Mouse (Mus musculus) neural tube, embryonic 14.5 days (tissue): ENCODE measurements around the gene Gripap1. TPM values are rescaled to one million over a fixed set of nuclear protein-coding genes. Genes with fewer than 3 reads are reported as not detected.
"Not testable (repeated sequence)": the region's sequence is repeated elsewhere in the genome, so short reads cannot be mapped to it uniquely, and the experiment has no call there.

Experiments
- ATAC-seq: fragments of 200-750 bp; cut with Nextera tagmentation; 2 replicates; pipeline ENCODE4 v1.8.0; 2017; ENCODE audit warnings: low read depth, mild to moderate bottlenecking, moderate TSS enrichment, moderate library complexity
- H3K27ac ChIP-seq: fragments of 300-500 bp; sonication (generic); 2 replicates; pipeline ENCODE4 v1.5.1; 2014; ENCODE audit warnings: low read depth, mild to moderate bottlenecking, control low read depth, low read length, moderate library complexity, mixed read lengths
- H3K27me3 ChIP-seq: fragments of 300-500 bp; sonication (generic); 2 replicates; pipeline ENCODE4 v1.6.1; 2014; ENCODE audit warnings: low read length; ENCODE audit not compliant: control insufficient read depth, insufficient read depth
- H3K36me3 ChIP-seq: fragments of 300-500 bp; sonication (generic); 2 replicates; pipeline ENCODE4 v1.6.1; 2014; ENCODE audit warnings: low read length, mixed read lengths; ENCODE audit not compliant: control insufficient read depth, insufficient read depth
- H3K4me1 ChIP-seq: fragments of 300-500 bp; sonication (generic); 2 replicates; pipeline ENCODE4 v1.6.1; 2014; ENCODE audit warnings: low read length; ENCODE audit not compliant: control insufficient read depth, insufficient read depth
- H3K4me2 ChIP-seq: fragments of 300-500 bp; sonication (generic); 2 replicates; pipeline ENCODE4 v1.6.1; 2014; ENCODE audit warnings: mild to moderate bottlenecking, low read depth, low read length, control low read depth
- H3K4me3 ChIP-seq: fragments of 300-500 bp; sonication (generic); 2 replicates; pipeline ENCODE4 v1.5.1; 2014; ENCODE audit warnings: low read depth, low read length, control low read depth, mixed read lengths
- H3K9ac ChIP-seq: fragments of 300-500 bp; sonication (generic); replicated peaks from 2 replicates; pipeline ENCODE4 v1.6.1; 2014; ENCODE audit warnings: low read depth, mild to moderate bottlenecking, control low read depth, low read length, mixed read lengths
- H3K9me3 ChIP-seq: fragments of 300-500 bp; sonication (generic); 2 replicates; pipeline ENCODE4 v1.6.1; 2016; ENCODE audit warnings: low read length; ENCODE audit not compliant: control insufficient read depth
- WGBS: fragments of 180-500 bp; shearing (Covaris S2); extraction: QIAGEN DNeasy Blood & Tissue Kit; methylation state at CpG from one replicate; pipeline ENCODE4 v1.1.7; 2014; 5-methylcytosine and 5-hydroxymethylcytosine counted together
- polyA plus RNA-seq: library from polyadenylated mRNA; unstranded; fragments of >200 nt; fragmentation: Nextera tagmentation; extraction: Ambion mirVana; gene quantifications from 2 replicates; pipeline ENCODE4 v1.2.1, GENCODE M21; 2014

Gripap1 gene
- polyA plus RNA-seq = 57.3 and 74.5 TPM in 2 replicates

DNA sequence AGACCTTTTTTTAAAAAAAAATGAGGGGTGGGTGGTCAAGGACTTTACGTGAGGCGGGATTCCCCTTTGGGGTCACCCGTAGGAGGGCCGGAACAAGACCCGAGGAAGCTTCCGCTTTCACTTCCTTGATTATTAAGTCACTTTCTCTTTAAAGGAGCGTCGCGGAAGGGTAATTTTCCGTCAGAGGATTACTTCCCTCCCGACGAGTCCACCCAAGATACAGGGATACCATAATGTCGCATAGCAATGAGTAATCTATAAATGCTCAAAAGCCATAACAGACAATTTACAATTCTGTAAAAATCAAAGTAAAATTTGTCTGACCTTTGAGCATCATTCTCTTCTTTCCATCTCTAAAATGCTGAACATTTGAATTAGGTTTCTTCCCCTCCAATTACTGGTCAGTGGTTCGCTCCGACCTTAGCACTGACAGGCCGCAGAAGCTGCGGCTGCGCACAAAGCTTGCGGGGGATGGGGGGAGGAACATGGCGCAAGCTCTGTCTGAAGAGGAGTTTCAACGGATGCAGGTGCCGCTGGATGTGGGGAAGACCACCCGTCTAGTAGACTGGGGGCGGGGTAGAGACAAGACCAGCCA, at the start of gene Gripap1:
Gene Gripap1 (plus strand): TSS at position 224 of the 595 bp plus-strand sequence.
- H3K9me3 ChIP-seq = no peaks in the 10 kb centered on the region
- ATAC-seq = peak; percentile 94
- H3K27me3 ChIP-seq = no peaks in the 10 kb centered on the region
- 16% methylated on average over 24 of the region's 24 CpGs for WGBS
- no peaks in the 10 kb centered on the region for H3K36me3 ChIP-seq
- peak within 1 kb of the TSS; percentile 52 for H3K9ac ChIP-seq
- peak within 1 kb of the TSS; percentile 52 for H3K4me2 ChIP-seq
- H3K4me3 ChIP-seq = peak within 1 kb of the TSS; percentile 45
- peak within 1 kb of the TSS; percentile 16; the same call in 1 of the 2 replicates for H3K27ac ChIP-seq
- H3K4me1 ChIP-seq = no peaks in the 10 kb centered on the region

DNA sequence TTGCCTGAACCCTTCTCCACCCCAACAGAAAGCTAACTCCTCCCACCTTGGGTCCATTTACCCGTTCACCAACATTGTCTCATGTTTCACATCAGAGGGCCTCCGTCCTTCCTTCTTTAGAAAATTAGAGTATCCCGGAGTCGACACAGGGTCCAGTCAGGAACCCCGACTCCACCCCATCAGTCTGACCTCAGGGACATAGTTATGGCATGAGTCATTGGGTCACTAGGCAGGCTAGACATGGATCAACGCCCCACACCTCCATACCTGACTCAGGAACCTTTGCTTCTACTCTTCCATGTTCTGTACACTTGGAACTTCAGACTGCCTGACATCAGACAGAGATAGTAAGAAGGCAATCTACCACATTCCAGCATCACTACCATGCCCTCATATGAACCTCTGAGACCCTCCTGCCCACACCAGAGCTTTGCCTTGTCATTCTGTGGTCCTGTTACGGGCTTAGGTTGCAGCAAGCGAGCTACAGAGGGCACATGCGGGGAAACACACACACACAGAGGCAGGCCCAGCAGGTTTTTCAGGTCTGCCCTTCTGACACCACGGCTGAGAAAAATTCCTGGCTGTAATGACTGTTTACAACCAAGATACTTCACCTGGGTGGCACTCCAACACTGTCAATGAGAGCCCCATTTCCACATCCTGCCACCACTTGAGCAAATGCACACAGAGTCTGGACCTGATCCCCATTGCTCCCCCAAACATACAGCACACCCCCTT, 49.3 kb upstream of the Gripap1 start:
- H3K4me3 ChIP-seq = no peak overlapping the region
- H3K27me3 ChIP-seq = no peaks in the 10 kb centered on the region
- H3K9ac ChIP-seq = no peak overlapping the region
- no peaks in the 10 kb centered on the region for H3K9me3 ChIP-seq
- H3K27ac ChIP-seq = no peak overlapping the region
- no peak overlapping the region for H3K4me2 ChIP-seq
- WGBS = 69% methylated on average over 10 of the region's 10 CpGs
- no peaks in the 10 kb centered on the region for H3K4me1 ChIP-seq
- ATAC-seq = no peak
- H3K36me3 ChIP-seq = no peaks in the 10 kb centered on the region

DNA sequence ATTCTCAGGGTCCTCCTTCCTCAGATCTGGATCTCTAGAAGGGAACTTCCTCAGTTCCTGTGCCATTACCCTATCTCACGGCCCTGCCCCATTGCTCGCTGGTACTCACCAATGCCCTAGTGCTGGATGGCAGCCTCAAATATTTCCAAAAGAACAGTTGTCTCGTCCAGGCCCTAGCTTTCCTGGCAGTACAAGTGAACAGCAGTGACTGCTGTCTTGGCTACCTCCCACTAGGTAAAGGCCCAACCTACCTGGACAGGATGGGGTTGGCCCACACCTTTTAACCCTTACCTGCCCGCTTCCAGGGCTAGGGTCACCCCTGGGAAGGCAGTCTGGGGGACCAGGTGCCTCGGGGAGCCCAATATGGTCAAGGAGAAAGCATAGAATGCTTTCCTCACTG, 48.5 kb upstream of the Gripap1 start:
- Histone ChIP-seq H3K27ac (no peak overlapping the region), H3K9ac (no peak overlapping the region), H3K27me3 (no peaks in the 10 kb centered on the region), H3K4me3 (no peak overlapping the region), H3K36me3 (no peaks in the 10 kb centered on the region), H3K4me1 (no peaks in the 10 kb centered on the region), H3K9me3 (no peaks in the 10 kb centered on the region), H3K4me2 (no peak overlapping the region)
- WGBS = 80% methylated on average over 5 of the region's 5 CpGs
- no peak for ATAC-seq

DNA sequence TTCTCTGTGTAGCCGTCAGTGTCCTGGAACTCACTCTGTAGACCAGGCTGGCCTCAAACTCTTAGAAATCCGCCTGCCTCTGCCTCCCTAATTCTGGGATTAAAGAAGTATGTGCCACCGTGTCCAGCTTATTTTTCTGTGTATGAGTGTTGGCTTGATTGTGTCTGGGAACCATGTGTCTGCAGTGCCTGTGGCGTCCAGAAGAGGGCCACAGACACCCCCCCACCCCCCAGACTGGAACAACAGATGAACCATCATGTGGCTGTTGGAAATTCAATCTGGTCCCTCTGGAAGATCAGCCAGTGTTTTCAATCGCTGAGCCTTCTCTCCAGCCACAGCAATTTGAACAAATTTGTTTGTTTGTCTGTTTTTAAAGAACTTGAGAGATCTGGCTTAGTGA, 46.1 kb upstream of the Gripap1 start:
- WGBS = 60% methylated on average over 5 of the region's 5 CpGs
- Histone ChIP-seq H3K4me3 (no peak overlapping the region), H3K9ac (no peak overlapping the region), H3K27me3 (no peaks in the 10 kb centered on the region), H3K36me3 (no peaks in the 10 kb centered on the region), H3K9me3 (no peaks in the 10 kb centered on the region), H3K27ac (no peak overlapping the region), H3K4me1 (no peaks in the 10 kb centered on the region), H3K4me2 (no peak overlapping the region)
- ATAC-seq = no peak

DNA sequence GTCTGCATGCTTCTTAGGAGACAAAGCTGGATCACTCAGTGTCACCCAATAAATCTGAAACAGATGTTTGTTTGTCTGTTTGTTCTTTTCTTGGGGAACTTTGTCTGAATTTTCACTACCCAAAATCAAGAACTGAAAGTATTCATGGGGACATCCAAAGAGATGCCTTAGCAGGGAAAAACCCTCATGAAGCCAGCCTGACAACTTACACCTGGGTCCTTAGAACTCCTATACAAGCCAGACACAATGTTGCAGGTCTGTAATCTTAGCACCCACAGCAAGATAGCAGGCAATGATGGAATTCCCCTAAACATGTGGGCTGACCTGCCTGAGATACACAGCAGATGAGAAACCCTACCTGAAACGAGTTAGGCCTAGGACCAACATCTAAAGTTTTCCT, 44.6 kb upstream of the Gripap1 start:
- Histone ChIP-seq H3K4me1 (no peaks in the 10 kb centered on the region), H3K36me3 (no peaks in the 10 kb centered on the region), H3K27me3 (no peaks in the 10 kb centered on the region), H3K4me2 (no peak overlapping the region), H3K9ac (no peak overlapping the region), H3K9me3 (no peaks in the 10 kb centered on the region), H3K4me3 (no peak overlapping the region), H3K27ac (no peak overlapping the region)
- ATAC-seq = no peak
- 59% methylated on average over 1 of the region's 1 CpGs for WGBS

DNA sequence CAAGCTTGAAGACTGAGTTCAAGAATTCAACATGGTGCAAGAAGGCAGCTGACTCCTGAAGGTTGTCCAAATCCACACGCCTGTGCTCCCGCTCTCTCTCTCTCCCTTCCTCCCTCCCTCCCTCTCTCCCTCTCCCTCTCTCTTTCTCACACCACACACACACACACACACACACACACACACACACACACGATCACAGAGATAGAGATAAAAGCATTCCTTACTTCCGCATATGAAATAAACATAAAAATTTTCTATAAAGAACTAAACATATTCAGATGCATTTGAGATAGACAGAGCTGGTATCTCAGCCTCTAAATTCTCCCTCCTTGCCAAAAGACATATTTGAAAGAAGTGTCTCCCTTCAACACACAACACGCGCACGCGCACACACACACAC, 44.1 kb upstream of the Gripap1 start:
- Histone ChIP-seq H3K27ac (no peak overlapping the region), H3K27me3 (no peaks in the 10 kb centered on the region), H3K9me3 (no peaks in the 10 kb centered on the region), H3K9ac (no peak overlapping the region), H3K36me3 (no peaks in the 10 kb centered on the region), H3K4me1 (no peaks in the 10 kb centered on the region), H3K4me3 (no peak overlapping the region), H3K4me2 (no peak overlapping the region)
- ATAC-seq = no peak
- whole genome bisulfite sequencing = 87% methylated on average over 8 of the region's 8 CpGs

DNA sequence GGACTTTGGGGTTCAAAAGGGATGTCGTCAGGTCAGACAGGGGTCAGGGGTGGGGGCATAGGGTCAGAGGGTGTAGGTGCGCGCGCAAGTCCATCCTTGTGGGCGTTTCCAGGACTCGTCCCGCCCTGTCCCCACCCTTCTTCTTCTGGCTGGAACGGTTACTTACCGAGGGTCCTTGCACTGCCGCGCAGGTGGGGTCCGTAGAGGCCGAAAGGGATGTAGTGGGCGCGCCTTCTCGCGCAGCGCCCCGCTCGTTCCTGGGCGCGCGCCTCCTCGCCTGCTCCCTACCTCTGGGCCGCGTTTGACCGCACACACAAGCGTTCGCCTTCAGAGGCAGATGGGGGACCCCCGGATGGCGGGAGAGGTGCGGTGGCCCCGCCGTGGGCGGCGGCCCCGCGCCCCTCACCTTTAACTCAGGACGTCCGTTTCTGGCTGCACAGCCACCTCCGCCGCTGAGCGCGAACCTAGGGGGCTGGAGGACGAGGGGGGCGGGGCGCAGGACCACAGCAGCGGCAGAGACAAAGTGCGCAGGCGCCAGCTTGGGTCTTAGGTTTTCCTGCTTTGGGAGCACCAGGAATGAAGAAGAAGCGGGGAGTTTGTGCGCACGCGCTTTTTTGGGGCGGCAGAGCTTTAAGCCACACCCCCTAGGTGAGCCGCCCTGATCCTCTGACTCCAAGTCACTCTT, 39.0 kb upstream of the Gripap1 start, which contains the start of gene Ccdc120:
Gene Ccdc120 (minus strand): TSS at position 474 of the 685 bp plus-strand sequence.
- no peaks in the 10 kb centered on the region for H3K36me3 ChIP-seq
- WGBS = 9% methylated on average over 39 of the region's 56 CpGs
- H3K9me3 ChIP-seq = no peaks in the 10 kb centered on the region
- no peaks in the 10 kb centered on the region for H3K4me1 ChIP-seq
- H3K4me2 ChIP-seq = peak within 1 kb of the TSS; percentile 49
- H3K27me3 ChIP-seq = no peaks in the 10 kb centered on the region
- H3K9ac ChIP-seq = peak within 1 kb of the TSS; percentile 68
- H3K27ac ChIP-seq = no peak within 1 kb of the TSS
- H3K4me3 ChIP-seq = peak within 1 kb of the TSS; percentile 50
- ATAC-seq = peak; percentile 92

DNA sequence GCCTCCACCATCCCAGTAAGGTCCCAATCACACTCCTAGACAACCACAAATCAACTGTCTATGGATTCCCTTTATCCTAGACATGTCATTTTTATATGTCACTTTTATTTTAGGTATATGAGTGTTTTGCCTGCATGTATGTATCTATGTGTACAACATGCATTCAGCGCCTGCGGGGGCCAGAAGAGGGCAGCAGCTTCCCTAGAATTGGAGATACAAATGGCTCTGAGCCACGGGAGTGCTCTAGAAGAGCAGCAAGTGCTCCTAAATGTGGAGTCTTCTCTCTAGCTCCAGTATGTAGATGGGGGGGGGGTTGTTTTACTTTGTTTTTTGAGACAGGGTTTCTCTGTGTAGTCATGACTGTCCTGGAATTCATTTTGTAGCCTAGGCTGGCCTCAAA, 35.9 kb upstream of the Gripap1 start:
- not testable (repeated sequence) for H3K27me3 ChIP-seq, H3K9me3 ChIP-seq, H3K4me3 ChIP-seq, ATAC-seq, H3K4me1 ChIP-seq, H3K9ac ChIP-seq, H3K27ac ChIP-seq, H3K4me2 ChIP-seq, H3K36me3 ChIP-seq
- 30% methylated on average over 3 of the region's 3 CpGs for WGBS
